Mouse (Mus musculus) liver, embryonic 12.5 days (tissue): Measurements from ENCODE around the gene Slc35g2. TPM values are rescaled to one million over a fixed set of nuclear protein-coding genes. Genes with fewer than 3 reads are reported as not detected.

Source experiments
- ATAC-seq: fragments of 200-750 bp; cut with Nextera tagmentation; 2 replicates; pipeline ENCODE4 v1.8.0; 2017; ENCODE audit warnings: moderate number of reproducible peaks, mild to moderate bottlenecking, moderate library complexity
- H3K27ac ChIP-seq: fragments of 300-500 bp; sonication (generic); 2 replicates; pipeline ENCODE4 v1.5.1; 2016; ENCODE audit warnings: mild to moderate bottlenecking
- H3K27me3 ChIP-seq: fragments of 300-500 bp; sonication (generic); replicated peaks from 2 replicates; pipeline ENCODE4 v1.6.1; 2016; ENCODE audit warnings: mild to moderate bottlenecking, moderate library complexity
- H3K36me3 ChIP-seq: fragments of 300-500 bp; sonication (generic); 2 replicates; pipeline ENCODE4 v1.6.1; 2016; ENCODE audit warnings: mild to moderate bottlenecking, moderate library complexity
- H3K4me1 ChIP-seq: fragments of 300-500 bp; sonication (generic); 2 replicates; pipeline ENCODE4 v1.6.1; 2016
- H3K4me2 ChIP-seq: fragments of 300-500 bp; sonication (generic); 2 replicates; pipeline ENCODE4 v1.6.1; 2016; ENCODE audit warnings: mild to moderate bottlenecking, moderate library complexity
- H3K4me3 ChIP-seq: fragments of 300-500 bp; sonication (generic); 2 replicates; pipeline ENCODE4 v1.5.1; 2016; ENCODE audit warnings: mild to moderate bottlenecking, moderate library complexity
- H3K9ac ChIP-seq: fragments of 300-500 bp; sonication (generic); 2 replicates; pipeline ENCODE4 v1.6.1; 2016; ENCODE audit warnings: mild to moderate bottlenecking, moderate library complexity
- H3K9me3 ChIP-seq: fragments of 300-500 bp; sonication (generic); replicated peaks from 2 replicates; pipeline ENCODE4 v1.6.1; 2016; ENCODE audit warnings: mild to moderate bottlenecking, moderate library complexity
- WGBS: fragments of 180-500 bp; shearing (Covaris S2); methylation state at CpG from one replicate; pipeline ENCODE4 v1.1.7; 2016; ENCODE audit not compliant: insufficient replicate concordance; 5-methylcytosine and 5-hydroxymethylcytosine counted together
- polyA plus RNA-seq: library from polyadenylated mRNA; unstranded; fragments of >200 nt; fragmentation: Nextera tagmentation; extraction: Ambion mirVana; gene quantifications from 2 replicates; pipeline ENCODE4 v1.2.1, GENCODE M21; 2016

Slc35g2 gene
- 1.4 and 1.5 TPM in 2 replicates for polyA plus RNA-seq

GRCm38 (mm10) chr9:100570626-100571233, at the start of gene Slc35g2:
Gene Slc35g2, minus strand, starts transcription at chr9:100571090.
- under 1% methylated on average over 55 of the region's 55 CpGs for WGBS
- Histone ChIP-seq H3K27me3 (peaks cover 40% of the 10 kb centered on the region), H3K36me3 (no peaks in the 10 kb centered on the region), H3K4me1 (peaks cover 9% of the 10 kb centered on the region; the same call in 1 of the 2 replicates), H3K27ac (no peak within 1 kb of the TSS), H3K9me3 (no peaks in the 10 kb centered on the region), H3K4me2 (peak within 1 kb of the TSS; percentile 76), H3K4me3 (peak within 1 kb of the TSS; percentile 59), H3K9ac (peak within 1 kb of the TSS; percentile 51)
- ATAC-seq = peak; percentile 40; the same call in 1 of the 2 replicates

DNA sequence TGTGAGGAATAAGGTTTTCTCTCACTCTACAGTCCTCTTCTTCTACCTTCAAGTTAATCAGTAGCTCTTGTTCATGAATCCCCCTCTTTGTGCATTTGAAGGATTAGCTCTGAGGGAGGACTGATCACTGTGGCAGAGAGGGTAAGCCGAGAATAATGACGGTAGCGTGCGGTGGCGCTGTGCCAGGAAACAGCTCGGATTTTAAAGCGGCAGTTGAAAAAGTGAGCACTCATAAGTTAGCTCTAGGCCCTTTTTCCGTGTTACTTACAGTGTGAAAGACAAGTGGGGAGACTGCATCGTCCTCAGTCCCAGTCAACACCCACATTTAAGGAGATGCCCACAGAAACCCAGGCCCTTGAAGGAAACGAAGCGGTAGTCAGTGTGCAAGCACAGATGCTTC, 46.1 kb upstream of the Slc35g2 start:
- Histone ChIP-seq H3K4me3 (no peak overlapping the region), H3K27me3 (no peaks in the 10 kb centered on the region), H3K4me1 (no peaks in the 10 kb centered on the region), H3K9me3 (no peaks in the 10 kb centered on the region), H3K9ac (no peak overlapping the region), H3K4me2 (no peak overlapping the region), H3K27ac (no peak overlapping the region), H3K36me3 (no peaks in the 10 kb centered on the region)
- ATAC-seq = no peak
- WGBS = 70% methylated on average over 11 of the region's 11 CpGs

- Histone ChIP-seq H3K4me3 (no peak overlapping the region), H3K36me3 (no peaks in the 10 kb centered on the region), H3K4me1 (no peaks in the 10 kb centered on the region), H3K9ac (no peak overlapping the region), H3K27ac (no peak overlapping the region), H3K27me3 (no peaks in the 10 kb centered on the region), H3K4me2 (no peak overlapping the region), H3K9me3 (no peaks in the 10 kb centered on the region)
- WGBS = 66% methylated on average over 3 of the region's 3 CpGs
- ATAC-seq = no peak
Observed at GRCm38 (mm10) chr9:100613501-100614071, 42.7 kb upstream of the Slc35g2 start.

- Histone ChIP-seq H3K4me1 (no peaks in the 10 kb centered on the region), H3K4me3 (no peak overlapping the region), H3K36me3 (no peaks in the 10 kb centered on the region), H3K9ac (no peak overlapping the region), H3K4me2 (no peak overlapping the region), H3K27me3 (peaks cover 7% of the 10 kb centered on the region; the same call in 1 of the 2 replicates), H3K27ac (no peak overlapping the region), H3K9me3 (no peaks in the 10 kb centered on the region)
- WGBS = 54% methylated on average over 7 of the region's 7 CpGs
- ATAC-seq = no peak
Observed at GRCm38 (mm10) chr9:100605985-100606554, 35.2 kb upstream of the Slc35g2 start.

DNA sequence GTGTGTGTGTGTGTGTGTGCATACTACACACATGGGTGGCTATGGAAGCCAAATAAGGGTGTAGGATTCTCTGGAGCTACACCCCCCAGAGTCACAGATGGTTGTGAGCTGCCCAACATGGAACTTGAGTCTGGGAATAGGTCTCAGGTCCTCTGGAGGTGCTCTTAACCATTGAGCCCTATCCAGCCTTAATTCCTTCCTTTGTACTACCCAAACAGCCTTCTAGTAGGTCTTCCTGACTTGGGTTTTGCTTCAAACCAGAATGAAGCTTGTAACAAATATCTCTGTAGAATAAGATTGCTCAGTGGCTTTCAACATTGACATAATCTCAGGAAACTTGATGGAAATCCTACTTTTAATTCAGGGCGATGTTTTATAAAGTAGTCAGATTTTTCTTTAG, 34.6 kb upstream of the Slc35g2 start:
- Histone ChIP-seq H3K9me3 (no peaks in the 10 kb centered on the region), H3K4me1 (no peaks in the 10 kb centered on the region), H3K27ac (no peak overlapping the region), H3K4me2 (no peak overlapping the region), H3K36me3 (no peaks in the 10 kb centered on the region), H3K4me3 (no peak overlapping the region), H3K27me3 (peaks cover 7% of the 10 kb centered on the region; the same call in 1 of the 2 replicates), H3K9ac (no peak overlapping the region)
- 74% methylated on average over 1 of the region's 1 CpGs for WGBS
- ATAC-seq = no peak

- Histone ChIP-seq H3K9me3 (no peaks in the 10 kb centered on the region), H3K36me3 (no peaks in the 10 kb centered on the region), H3K4me3 (no peak overlapping the region), H3K9ac (no peak overlapping the region), H3K27me3 (peaks cover 7% of the 10 kb centered on the region; the same call in 1 of the 2 replicates), H3K27ac (no peak overlapping the region), H3K4me2 (no peak overlapping the region), H3K4me1 (no peaks in the 10 kb centered on the region)
- no peak for ATAC-seq
- 47% methylated on average over 5 of the region's 5 CpGs for WGBS
Observed at GRCm38 (mm10) chr9:100603156-100603555, 32.3 kb upstream of the Slc35g2 start.

GRCm38 (mm10) chr9:100602130-100602529, 31.2 kb upstream of the Slc35g2 start:
- Histone ChIP-seq H3K4me3 (no peak overlapping the region), H3K27ac (no peak overlapping the region), H3K9ac (no peak overlapping the region), H3K9me3 (no peaks in the 10 kb centered on the region), H3K27me3 (peaks cover 7% of the 10 kb centered on the region; the same call in 1 of the 2 replicates), H3K36me3 (no peaks in the 10 kb centered on the region), H3K4me2 (no peak overlapping the region), H3K4me1 (no peaks in the 10 kb centered on the region)
- 69% methylated on average over 1 of the region's 1 CpGs for WGBS
- no peak for ATAC-seq

- H3K4me1 ChIP-seq = no peaks in the 10 kb centered on the region
- WGBS = 68% methylated on average over 3 of the region's 3 CpGs
- H3K4me2 ChIP-seq = no peak overlapping the region
- no peak overlapping the region for H3K4me3 ChIP-seq
- no peaks in the 10 kb centered on the region for H3K9me3 ChIP-seq
- H3K9ac ChIP-seq = no peak overlapping the region
- peaks cover 7% of the 10 kb centered on the region; the same call in 1 of the 2 replicates for H3K27me3 ChIP-seq
- H3K27ac ChIP-seq = no peak overlapping the region
- H3K36me3 ChIP-seq = no peaks in the 10 kb centered on the region
- 0 out of 2 replicates have a peak, but pooled peaks have one; percentile 21 for ATAC-seq
Observed at GRCm38 (mm10) chr9:100599761-100600328, 29.0 kb upstream of the Slc35g2 start.

- ATAC-seq = no peak
- Histone ChIP-seq H3K4me1 (no peaks in the 10 kb centered on the region), H3K4me3 (no peak within 1 kb of the TSS), H3K27me3 (no peaks in the 10 kb centered on the region), H3K9ac (no peak within 1 kb of the TSS), H3K27ac (no peak within 1 kb of the TSS), H3K4me2 (no peak within 1 kb of the TSS), H3K36me3 (no peaks in the 10 kb centered on the region), H3K9me3 (no peaks in the 10 kb centered on the region)
- WGBS = 76% methylated on average over 8 of the region's 8 CpGs
Observed at GRCm38 (mm10) chr9:100597546-100597945, 26.7 kb upstream of the Slc35g2 start, which contains the start of gene Stag1. Gene Stag1, plus strand, starts transcription at chr9:100597798.

DNA sequence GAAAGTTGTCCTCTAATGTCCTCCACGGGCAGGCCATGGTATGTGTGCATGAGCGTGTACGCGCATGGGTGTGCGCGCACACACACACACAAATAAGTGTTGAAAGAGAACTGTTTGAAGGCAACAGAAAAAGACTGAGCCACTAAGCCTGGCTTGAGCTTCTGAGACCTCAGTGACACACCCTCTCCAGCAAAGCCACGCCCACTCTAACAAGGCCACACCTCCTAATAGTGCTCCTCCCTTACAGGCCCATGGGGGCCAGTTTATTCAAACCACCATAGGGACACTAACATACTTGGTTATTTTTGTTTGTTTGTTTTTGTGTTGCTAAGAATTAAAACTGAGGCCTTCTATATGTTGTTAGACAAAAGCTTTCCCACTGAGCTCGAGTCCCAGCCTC, 25.4 kb upstream of the Slc35g2 start:
- Histone ChIP-seq H3K4me2 (no peak overlapping the region), H3K36me3 (no peaks in the 10 kb centered on the region), H3K27me3 (no peaks in the 10 kb centered on the region), H3K9ac (no peak overlapping the region), H3K27ac (no peak overlapping the region), H3K4me1 (no peaks in the 10 kb centered on the region), H3K9me3 (no peaks in the 10 kb centered on the region), H3K4me3 (no peak overlapping the region)
- ATAC-seq = peak; percentile 57; the same call in 1 of the 2 replicates
- WGBS = 80% methylated on average over 8 of the region's 8 CpGs

GRCm38 (mm10) chr9:100590462-100590861, 19.6 kb upstream of the Slc35g2 start:
- Histone ChIP-seq H3K36me3 (no peaks in the 10 kb centered on the region), H3K4me2 (no peak overlapping the region), H3K27ac (no peak overlapping the region), H3K4me1 (no peaks in the 10 kb centered on the region), H3K4me3 (no peak overlapping the region), H3K27me3 (no peaks in the 10 kb centered on the region), H3K9me3 (no peaks in the 10 kb centered on the region), H3K9ac (no peak overlapping the region)
- 14% methylated on average over 4 of the region's 4 CpGs for WGBS
- no peak for ATAC-seq

DNA sequence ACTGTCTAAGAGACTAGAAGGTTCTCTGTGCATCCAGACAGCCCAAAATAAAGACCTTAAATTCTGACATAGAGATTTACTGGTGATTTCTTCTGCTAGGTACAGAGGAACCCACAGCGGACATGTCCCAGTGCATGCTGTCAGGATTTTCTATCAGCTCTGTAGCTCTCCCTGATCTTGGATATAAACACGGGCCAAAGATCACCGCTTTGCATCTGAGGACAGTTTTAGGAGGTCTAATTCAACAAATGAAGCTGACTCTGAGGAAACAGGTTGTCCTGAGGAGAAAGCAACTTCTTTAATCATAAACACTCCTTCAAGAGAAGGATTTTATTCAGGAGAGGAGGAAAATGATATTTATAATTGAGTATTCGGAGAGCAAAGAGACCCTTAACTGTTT, 13.1 kb upstream of the Slc35g2 start:
- no peaks in the 10 kb centered on the region for H3K27me3 ChIP-seq
- WGBS = 71% methylated on average over 4 of the region's 4 CpGs
- no peak overlapping the region for H3K27ac ChIP-seq
- H3K9ac ChIP-seq = no peak overlapping the region
- no peaks in the 10 kb centered on the region for H3K36me3 ChIP-seq
- ATAC-seq = no peak
- no peaks in the 10 kb centered on the region for H3K9me3 ChIP-seq
- no peak overlapping the region for H3K4me3 ChIP-seq
- no peak overlapping the region for H3K4me2 ChIP-seq
- peaks cover 12% of the 10 kb centered on the region; the same call in 1 of the 2 replicates for H3K4me1 ChIP-seq
